Comparison of ENCODE assay signal across 8 mouse cellular contexts in genomic region chr11:114676431-114676830, GRCm38 (mm10). TPM values are rescaled to one million over a fixed set of nuclear protein-coding genes. Genes with fewer than 3 reads are reported as not detected.
A peak's percentile ranks its signal among the peaks of the same experiment; 100 is the strongest.
DNase-seq lines count a peak whose midpoint lies in the region; ATAC-seq and TF ChIP-seq lines count a peak whose summit lies in the region.

No protein-coding gene starts in this region.

- no peak for TF ChIP-seq CTCF in spleen, adult 2 months (IDR thresholded peaks at IDR 0.05; ENCODE audit: extremely low read depth, insufficient read depth, insufficient read length, insufficient replicate concordance)
- TF ChIP-seq CTCF in liver, postnatal 0 days (IDR thresholded peaks at IDR 0.05; ENCODE audit: low read depth): no peak

- H3K27ac ChIP-seq in spleen, adult 2 months (ENCODE audit: insufficient read depth, low read length): no peak overlapping the region; the same call in 1 of the 2 replicates
- peak overlapping the region; percentile 78; the same call in 1 of the 2 replicates for H3K27ac ChIP-seq in embryonic facial prominence, embryonic 15.5 days (replicated peaks)
- peak overlapping the region; percentile 75 for H3K27ac ChIP-seq in intestine, embryonic 15.5 days
- H3K27ac ChIP-seq in liver, postnatal 0 days (ENCODE audit: low read depth): peak overlapping the region; percentile 58; the same call in 1 of the 2 replicates
- no peak overlapping the region for H3K27ac ChIP-seq in neural tube, embryonic 14.5 days (ENCODE audit: low read depth, low read length)

- H3K4me2 ChIP-seq in embryonic facial prominence, embryonic 15.5 days (replicated peaks): peak overlapping the region; percentile 95
- peak overlapping the region; percentile 96 for H3K4me2 ChIP-seq in intestine, embryonic 15.5 days (replicated peaks)
- peak overlapping the region; percentile 90 for H3K4me2 ChIP-seq in liver, postnatal 0 days (ENCODE audit: low read depth, low read length)
- H3K4me2 ChIP-seq in neural tube, embryonic 14.5 days (ENCODE audit: low read depth, low read length): peak overlapping the region; percentile 75

- peaks cover 14% of the 10 kb centered on the region for H3K4me1 ChIP-seq in spleen, adult 2 months (ENCODE audit: control insufficient read depth, insufficient read depth, insufficient read length)
- H3K4me1 ChIP-seq in embryonic facial prominence, embryonic 15.5 days: peaks cover 42% of the 10 kb centered on the region
- H3K4me1 ChIP-seq in intestine, embryonic 15.5 days (replicated peaks): peaks cover 56% of the 10 kb centered on the region
- H3K4me1 ChIP-seq in liver, postnatal 0 days (ENCODE audit: insufficient read depth): peaks cover 39% of the 10 kb centered on the region
- peaks cover 12% of the 10 kb centered on the region; the same call in 1 of the 2 replicates for H3K4me1 ChIP-seq in neural tube, embryonic 14.5 days (ENCODE audit: control insufficient read depth, insufficient read depth, low read length)

- 8% methylated on average over 14 of the region's 14 CpGs for WGBS in spleen, adult 2 months
- WGBS in embryonic facial prominence, embryonic 15.5 days: 9% methylated on average over 14 of the region's 14 CpGs
- WGBS in intestine, embryonic 15.5 days: 11% methylated on average over 14 of the region's 14 CpGs
- WGBS in liver, postnatal 0 days (ENCODE audit: insufficient replicate concordance): 2% methylated on average over 14 of the region's 14 CpGs
- 8% methylated on average over 14 of the region's 14 CpGs for WGBS in neural tube, embryonic 14.5 days

- DNase-seq in spleen, adult 2 months (ENCODE audit: low read depth in 1 of 2, low spot score in 2 of 2): no peak
- no peak for DNase-seq in spleen, postnatal 10 days (ENCODE audit: low spot score in 2 of 2)
- DNase-seq in liver, postnatal 0 days: peak; percentile 59
- no peak for DNase-seq in layer of hippocampus, adult 9-10 months (ENCODE audit: low spot score)

- H3K4me3 ChIP-seq in spleen, adult 2 months (ENCODE audit: extremely low read depth, insufficient read depth, insufficient read length): peak overlapping the region; percentile 59; the same call in 1 of the 2 replicates
- peak overlapping the region; percentile 66 for H3K4me3 ChIP-seq in embryonic facial prominence, embryonic 15.5 days (replicated peaks)
- H3K4me3 ChIP-seq in intestine, embryonic 15.5 days (replicated peaks): peak overlapping the region; percentile 61
- H3K4me3 ChIP-seq in liver, postnatal 0 days (ENCODE audit: low read depth, low read length): peak overlapping the region; percentile 67
- H3K4me3 ChIP-seq in neural tube, embryonic 14.5 days (ENCODE audit: low read depth, low read length): peak overlapping the region; percentile 45

- TF ChIP-seq POLR2A in spleen, adult 2 months (IDR thresholded peaks at IDR 0.05; ENCODE audit: low read depth, low read length): no peak

- H3K9ac ChIP-seq in embryonic facial prominence, embryonic 15.5 days: peak overlapping the region; percentile 66
- peak overlapping the region; percentile 73 for H3K9ac ChIP-seq in intestine, embryonic 15.5 days
- H3K9ac ChIP-seq in liver, postnatal 0 days (replicated peaks): peak overlapping the region; percentile 78
- peak overlapping the region; percentile 46; the same call in 1 of the 2 replicates for H3K9ac ChIP-seq in neural tube, embryonic 14.5 days (replicated peaks; ENCODE audit: low read depth, low read length)

- H3K9me3 ChIP-seq in embryonic facial prominence, embryonic 15.5 days (replicated peaks): no peaks in the 10 kb centered on the region
- H3K9me3 ChIP-seq in intestine, embryonic 15.5 days: no peaks in the 10 kb centered on the region
- H3K9me3 ChIP-seq in liver, postnatal 0 days (ENCODE audit: low read length): no peaks in the 10 kb centered on the region
- no peaks in the 10 kb centered on the region for H3K9me3 ChIP-seq in neural tube, embryonic 14.5 days (ENCODE audit: control insufficient read depth, low read length)

- H3K27me3 ChIP-seq in spleen, adult 2 months (ENCODE audit: control insufficient read depth, insufficient read depth, low read length): 0 out of 2 replicates have a peak, but pooled peaks cover 4% of the 10 kb centered on the region
- no peaks in the 10 kb centered on the region for H3K27me3 ChIP-seq in embryonic facial prominence, embryonic 15.5 days
- no peaks in the 10 kb centered on the region for H3K27me3 ChIP-seq in intestine, embryonic 15.5 days (replicated peaks)
- H3K27me3 ChIP-seq in liver, postnatal 0 days (ENCODE audit: insufficient read depth, low read length): no peaks in the 10 kb centered on the region
- no peaks in the 10 kb centered on the region for H3K27me3 ChIP-seq in neural tube, embryonic 14.5 days (ENCODE audit: control insufficient read depth, insufficient read depth, low read length)

- H3K36me3 ChIP-seq in spleen, adult 2 months (ENCODE audit: control insufficient read depth, insufficient read depth, low read length): peaks cover 16% of the 10 kb centered on the region
- peaks cover 24% of the 10 kb centered on the region for H3K36me3 ChIP-seq in embryonic facial prominence, embryonic 15.5 days
- peaks cover 20% of the 10 kb centered on the region for H3K36me3 ChIP-seq in intestine, embryonic 15.5 days
- peaks cover 23% of the 10 kb centered on the region for H3K36me3 ChIP-seq in liver, postnatal 0 days (replicated peaks; ENCODE audit: insufficient read depth, low read length)
- H3K36me3 ChIP-seq in neural tube, embryonic 14.5 days (ENCODE audit: control insufficient read depth, insufficient read depth, low read length): peaks cover 22% of the 10 kb centered on the region; the same call in 1 of the 2 replicates

- ATAC-seq in embryonic facial prominence, embryonic 15.5 days (ENCODE audit: insufficient number of reproducible peaks, low FRiP score, low TSS enrichment, low read depth): no peak
- peak; percentile 73 for ATAC-seq in intestine, embryonic 15.5 days
- peak; percentile 18; the same call in 1 of the 2 replicates for ATAC-seq in liver, postnatal 0 days
- no peak for ATAC-seq in neural tube, embryonic 14.5 days (ENCODE audit: low read depth)
- no peak for ATAC-seq in activated CD4-positive, CD25-positive, alpha-beta regulatory T cell, adult 4 months

- TF ChIP-seq EP300 in liver, postnatal 0 days (IDR thresholded peaks at IDR 0.05; ENCODE audit: low read depth): no peak

RNA-seq across cellular contexts. Expression of gene Ttyh2, which starts 1.2 kb away (rescaled TPM):
- 18.0 and 19.2 TPM in 2 replicates for polyA plus RNA-seq in spleen, adult 2 months (2012; rRNA removed)
- 31.5 and 36.4 TPM in 2 replicates for polyA plus RNA-seq in embryonic facial prominence, embryonic 15.5 days (2015; fragmentation: Nextera tagmentation; extraction: Ambion mirVana)
- 28.5 and 31.5 TPM in 2 replicates for polyA plus RNA-seq in intestine, embryonic 15.5 days (2015; fragmentation: Nextera tagmentation; extraction: Ambion mirVana)
- 22.1 and 23.7 TPM in 2 replicates for polyA plus RNA-seq in liver, postnatal 0 days (2015; fragmentation: Nextera tagmentation; extraction: Ambion mirVana)
- 28.0 and 34.8 TPM in 2 replicates for polyA plus RNA-seq in neural tube, embryonic 14.5 days (2014; fragmentation: Nextera tagmentation; extraction: Ambion mirVana)
- 1 to 10 TPM; 2.4 to 3.3 TPM for polyA plus RNA-seq in activated CD4-positive, CD25-positive, alpha-beta regulatory T cell, adult 4 months (2017; shearing (Covaris generic))

RNA-seq across cellular contexts. Expression of gene Rpl38, which starts 8.1 kb away (rescaled TPM):
- polyA plus RNA-seq in spleen, adult 2 months (2012; rRNA removed): 360 and 414 TPM in 2 replicates
- polyA plus RNA-seq in embryonic facial prominence, embryonic 15.5 days (2015; fragmentation: Nextera tagmentation; extraction: Ambion mirVana): 993 and 1,020 TPM in 2 replicates
- 1,066 and 1,145 TPM in 2 replicates for polyA plus RNA-seq in intestine, embryonic 15.5 days (2015; fragmentation: Nextera tagmentation; extraction: Ambion mirVana)
- polyA plus RNA-seq in liver, postnatal 0 days (2015; fragmentation: Nextera tagmentation; extraction: Ambion mirVana): 793 and 837 TPM in 2 replicates
- polyA plus RNA-seq in neural tube, embryonic 14.5 days (2014; fragmentation: Nextera tagmentation; extraction: Ambion mirVana): 674 and 718 TPM in 2 replicates
- polyA plus RNA-seq in activated CD4-positive, CD25-positive, alpha-beta regulatory T cell, adult 4 months (2017; shearing (Covaris generic)): 1,000 to 10,000 TPM; 1,043 to 1,380 TPM

RNA-seq across cellular contexts. Expression of gene Dnaic2, which starts 50.8 kb away (rescaled TPM):
- 0.39 and 0.66 TPM in 2 replicates for polyA plus RNA-seq in spleen, adult 2 months (2012; rRNA removed)
- 8.0 and 13.2 TPM in 2 replicates for polyA plus RNA-seq in embryonic facial prominence, embryonic 15.5 days (2015; fragmentation: Nextera tagmentation; extraction: Ambion mirVana)
- polyA plus RNA-seq in intestine, embryonic 15.5 days (2015; fragmentation: Nextera tagmentation; extraction: Ambion mirVana): 0.21 and 0.29 TPM in 2 replicates
- 0.13 TPM in 1 of 2 replicates, not detected in the other for polyA plus RNA-seq in liver, postnatal 0 days (2015; fragmentation: Nextera tagmentation; extraction: Ambion mirVana)
- 0.71 and 2.0 TPM in 2 replicates for polyA plus RNA-seq in neural tube, embryonic 14.5 days (2014; fragmentation: Nextera tagmentation; extraction: Ambion mirVana)
- not detected for polyA plus RNA-seq in activated CD4-positive, CD25-positive, alpha-beta regulatory T cell, adult 4 months (2017; shearing (Covaris generic))

Comparison
In these comparisons a context has a peak if more than half of its experiments do, and no peak if none do; other contexts are left out.
1. H3K27ac ChIP-seq: peak in embryonic facial prominence, embryonic 15.5 days (single experiment), intestine, embryonic 15.5 days (single experiment) and liver, postnatal 0 days (single experiment); none in spleen, adult 2 months (single experiment) and neural tube, embryonic 14.5 days (single experiment).
2. ATAC-seq: peak in intestine, embryonic 15.5 days (single experiment) and liver, postnatal 0 days (single experiment); none in embryonic facial prominence, embryonic 15.5 days (single experiment), neural tube, embryonic 14.5 days (single experiment) and activated CD4-positive, CD25-positive, alpha-beta regulatory T cell, adult 4 months (single experiment).
3. Peak in every context shown above with its lines, with median percentiles within 50 percentile points of each other: H3K4me3 ChIP-seq, H3K4me2 ChIP-seq and H3K9ac ChIP-seq.